Mouse (Mus musculus): ENCODE results near the gene Csl. TPM values are rescaled to one million over a fixed set of nuclear protein-coding genes. Genes with fewer than 3 reads are reported as not detected.

Gene Csl
- polyA plus RNA-seq (2015; fragmentation: Nextera tagmentation; extraction: Ambion mirVana), result 0.08 and 0.10 TPM in 2 replicates

GRCm38 (mm10) chr10:99759558-99759957 is at the start of gene Csl:
Csl (minus strand) TSS chr10:99759658.
- Histone ChIP-seq H3K27me3 (ENCODE audit: control insufficient read depth, insufficient read depth, low read length) (no peaks in the 10 kb centered on the region), H3K9me3 (ENCODE audit: control insufficient read depth, low read length) (no peaks in the 10 kb centered on the region), H3K9ac (ENCODE audit: low read length) (no peak within 1 kb of the TSS), H3K4me3 (ENCODE audit: low read depth, low read length) (no peak within 1 kb of the TSS), H3K27ac (replicated peaks) (no peak within 1 kb of the TSS), H3K4me1 (replicated peaks; ENCODE audit: control insufficient read depth, insufficient read depth) (no peaks in the 10 kb centered on the region), H3K36me3 (ENCODE audit: control insufficient read depth, insufficient read depth, low read length) (no peaks in the 10 kb centered on the region), H3K4me2 (replicated peaks; ENCODE audit: low read depth) (no peak within 1 kb of the TSS)
- ATAC-seq (ENCODE audit: low FRiP score, low TSS enrichment), result no peak
- DNase-seq (ENCODE audit: low spot score), result no peak
- WGBS, result 90% methylated on average over 9 of the region's 9 CpGs
- TF ChIP-seq EP300 (optimal IDR thresholded peaks at IDR 0.05) (no peak), CTCF (IDR thresholded peaks at IDR 0.05; ENCODE audit: low read depth) (no peak)

- Histone ChIP-seq H3K9me3 (ENCODE audit: control insufficient read depth, low read length) (no peaks in the 10 kb centered on the region), H3K4me1 (replicated peaks; ENCODE audit: control insufficient read depth, insufficient read depth) (no peaks in the 10 kb centered on the region), H3K9ac (ENCODE audit: low read length) (no peak overlapping the region), H3K4me3 (ENCODE audit: low read depth, low read length) (no peak overlapping the region), H3K27me3 (ENCODE audit: control insufficient read depth, insufficient read depth, low read length) (no peaks in the 10 kb centered on the region), H3K27ac (replicated peaks) (no peak overlapping the region), H3K4me2 (replicated peaks; ENCODE audit: low read depth) (no peak overlapping the region), H3K36me3 (ENCODE audit: control insufficient read depth, insufficient read depth, low read length) (no peaks in the 10 kb centered on the region)
- 85% methylated on average over 2 of the region's 2 CpGs for WGBS
- TF ChIP-seq CTCF (IDR thresholded peaks at IDR 0.05; ENCODE audit: low read depth) (no peak), EP300 (optimal IDR thresholded peaks at IDR 0.05) (no peak)
- ATAC-seq (ENCODE audit: low FRiP score, low TSS enrichment), result no peak
- DNase-seq (ENCODE audit: low spot score), result no peak
These were observed 30.0 kb upstream of the Csl start for GRCm38 (mm10) chr10:99789418-99789817.

DNA sequence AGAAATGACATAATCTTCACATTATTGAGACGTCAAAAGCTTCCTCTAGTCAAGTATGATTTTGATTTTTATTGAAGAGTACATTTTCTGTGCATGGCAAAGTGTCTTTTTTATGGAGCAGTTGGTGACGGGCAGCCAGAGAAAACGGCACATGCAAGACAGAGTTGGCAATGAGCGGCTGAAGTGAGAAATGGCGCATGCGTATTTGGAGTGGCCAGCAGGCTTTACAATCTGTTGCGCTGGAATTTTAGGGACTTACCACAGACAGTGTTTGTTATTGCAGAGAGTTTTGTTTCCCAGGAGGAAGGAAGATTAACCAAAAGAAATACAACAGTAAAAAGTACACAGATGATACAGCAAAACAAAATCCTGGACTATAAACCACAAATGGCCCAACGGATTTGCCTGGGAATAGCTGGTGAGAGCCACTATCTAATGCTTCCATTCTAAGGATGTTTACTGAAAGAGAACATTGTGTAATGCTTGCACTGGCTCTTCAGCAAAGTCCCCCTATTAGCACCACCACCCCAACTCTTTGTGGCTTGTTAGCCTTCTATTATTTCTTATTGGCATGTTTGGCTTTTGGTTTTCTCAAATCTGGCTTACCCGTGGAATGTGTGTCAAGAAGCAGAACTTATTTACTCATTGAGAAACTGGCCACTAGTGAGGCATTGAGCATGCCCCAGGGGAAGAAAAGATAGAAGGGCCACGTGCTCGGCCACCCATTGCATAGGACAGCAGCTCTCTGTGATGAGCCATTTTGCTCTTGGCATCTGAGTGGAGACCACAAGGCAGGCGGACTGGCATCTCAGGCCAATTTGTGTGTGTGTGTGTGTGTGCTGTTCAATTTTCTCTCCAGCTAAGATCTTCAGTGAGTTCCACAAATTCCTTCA is 15.0 kb upstream of the Csl start:
- Histone ChIP-seq H3K27me3 (ENCODE audit: control insufficient read depth, insufficient read depth, low read length) (no peaks in the 10 kb centered on the region), H3K4me2 (replicated peaks; ENCODE audit: low read depth) (no peak overlapping the region), H3K4me1 (replicated peaks; ENCODE audit: control insufficient read depth, insufficient read depth) (no peaks in the 10 kb centered on the region), H3K27ac (replicated peaks) (no peak overlapping the region), H3K4me3 (ENCODE audit: low read depth, low read length) (no peak overlapping the region), H3K9me3 (ENCODE audit: control insufficient read depth, low read length) (no peaks in the 10 kb centered on the region), H3K9ac (ENCODE audit: low read length) (no peak overlapping the region), H3K36me3 (ENCODE audit: control insufficient read depth, insufficient read depth, low read length) (no peaks in the 10 kb centered on the region)
- ATAC-seq (ENCODE audit: low FRiP score, low TSS enrichment), result no peak
- no peak for TF ChIP-seq CTCF (IDR thresholded peaks at IDR 0.05; ENCODE audit: low read depth)
- no peak for TF ChIP-seq EP300 (optimal IDR thresholded peaks at IDR 0.05)
- no peak for DNase-seq (ENCODE audit: low spot score)
- WGBS, result 79% methylated on average over 12 of the region's 12 CpGs

- no peak for DNase-seq (ENCODE audit: low spot score)
- H3K9me3 ChIP-seq (ENCODE audit: control insufficient read depth, low read length), result no peaks in the 10 kb centered on the region
- ATAC-seq (ENCODE audit: low FRiP score, low TSS enrichment), result no peak
- no peak for TF ChIP-seq EP300 (optimal IDR thresholded peaks at IDR 0.05)
- TF ChIP-seq CTCF (IDR thresholded peaks at IDR 0.05; ENCODE audit: low read depth), result no peak
- H3K27ac ChIP-seq (replicated peaks), result no peak overlapping the region
- H3K27me3 ChIP-seq (ENCODE audit: control insufficient read depth, insufficient read depth, low read length), result no peaks in the 10 kb centered on the region
- H3K4me1 ChIP-seq (replicated peaks; ENCODE audit: control insufficient read depth, insufficient read depth), result no peaks in the 10 kb centered on the region
- whole genome bisulfite sequencing, result 87% methylated on average over 2 of the region's 2 CpGs
- no peak overlapping the region for H3K4me2 ChIP-seq (replicated peaks; ENCODE audit: low read depth)
- H3K4me3 ChIP-seq (ENCODE audit: low read depth, low read length), result no peak overlapping the region
- H3K9ac ChIP-seq (ENCODE audit: low read length), result no peak overlapping the region
- no peaks in the 10 kb centered on the region for H3K36me3 ChIP-seq (ENCODE audit: control insufficient read depth, insufficient read depth, low read length)
These were observed 9.3 kb downstream of the Csl start for GRCm38 (mm10) chr10:99750146-99750545.

GRCm38 (mm10) chr10:99748668-99749260 is 10.7 kb downstream of the Csl start:
- no peak overlapping the region for H3K4me2 ChIP-seq (replicated peaks; ENCODE audit: low read depth)
- H3K4me3 ChIP-seq (ENCODE audit: low read depth, low read length), result no peak overlapping the region
- no peak for ATAC-seq (ENCODE audit: low FRiP score, low TSS enrichment)
- TF ChIP-seq EP300 (optimal IDR thresholded peaks at IDR 0.05) (no peak), CTCF (IDR thresholded peaks at IDR 0.05; ENCODE audit: low read depth) (no peak)
- no peak overlapping the region for H3K9ac ChIP-seq (ENCODE audit: low read length)
- no peaks in the 10 kb centered on the region for H3K9me3 ChIP-seq (ENCODE audit: control insufficient read depth, low read length)
- 52% methylated on average over 2 of the region's 2 CpGs for WGBS
- H3K27me3 ChIP-seq (ENCODE audit: control insufficient read depth, insufficient read depth, low read length), result no peaks in the 10 kb centered on the region
- DNase-seq (ENCODE audit: low spot score), result no peak
- no peaks in the 10 kb centered on the region for H3K36me3 ChIP-seq (ENCODE audit: control insufficient read depth, insufficient read depth, low read length)
- no peaks in the 10 kb centered on the region for H3K4me1 ChIP-seq (replicated peaks; ENCODE audit: control insufficient read depth, insufficient read depth)
- H3K27ac ChIP-seq (replicated peaks), result no peak overlapping the region

DNA sequence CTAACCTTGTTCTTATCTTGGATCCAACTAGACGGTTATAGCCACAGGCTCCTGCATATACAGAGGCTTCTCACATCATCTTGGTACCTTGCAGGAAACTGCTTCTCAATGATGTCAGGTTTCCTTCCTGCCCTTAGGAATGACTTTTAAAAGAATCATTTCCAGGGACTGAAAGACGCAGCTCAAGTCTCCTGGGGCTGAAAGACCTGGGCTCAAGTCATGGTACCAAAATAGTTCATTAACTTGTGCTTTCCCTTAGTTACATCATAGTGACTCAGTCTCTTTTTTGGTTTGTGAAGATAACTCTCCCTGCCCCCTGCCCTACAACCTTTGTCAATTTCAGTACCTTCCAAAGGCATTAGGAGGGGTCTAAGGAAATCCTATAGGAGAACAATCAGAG is 11.4 kb downstream of the Csl start:
- 53% methylated on average over 2 of the region's 2 CpGs for WGBS
- Histone ChIP-seq H3K9ac (ENCODE audit: low read length) (no peak overlapping the region), H3K9me3 (ENCODE audit: control insufficient read depth, low read length) (no peaks in the 10 kb centered on the region), H3K27ac (replicated peaks) (no peak overlapping the region), H3K36me3 (ENCODE audit: control insufficient read depth, insufficient read depth, low read length) (no peaks in the 10 kb centered on the region), H3K27me3 (ENCODE audit: control insufficient read depth, insufficient read depth, low read length) (no peaks in the 10 kb centered on the region), H3K4me2 (replicated peaks; ENCODE audit: low read depth) (no peak overlapping the region), H3K4me3 (ENCODE audit: low read depth, low read length) (no peak overlapping the region), H3K4me1 (replicated peaks; ENCODE audit: control insufficient read depth, insufficient read depth) (no peaks in the 10 kb centered on the region)
- DNase-seq (ENCODE audit: low spot score) (no peak), ATAC-seq (ENCODE audit: low FRiP score, low TSS enrichment) (no peak)
- TF ChIP-seq EP300 (optimal IDR thresholded peaks at IDR 0.05) (no peak), CTCF (IDR thresholded peaks at IDR 0.05; ENCODE audit: low read depth) (no peak)

Data from stomach, postnatal 0 days (tissue).